23 mouse cellular contexts compared by ENCODE assay signal in the genomic region with DNA sequence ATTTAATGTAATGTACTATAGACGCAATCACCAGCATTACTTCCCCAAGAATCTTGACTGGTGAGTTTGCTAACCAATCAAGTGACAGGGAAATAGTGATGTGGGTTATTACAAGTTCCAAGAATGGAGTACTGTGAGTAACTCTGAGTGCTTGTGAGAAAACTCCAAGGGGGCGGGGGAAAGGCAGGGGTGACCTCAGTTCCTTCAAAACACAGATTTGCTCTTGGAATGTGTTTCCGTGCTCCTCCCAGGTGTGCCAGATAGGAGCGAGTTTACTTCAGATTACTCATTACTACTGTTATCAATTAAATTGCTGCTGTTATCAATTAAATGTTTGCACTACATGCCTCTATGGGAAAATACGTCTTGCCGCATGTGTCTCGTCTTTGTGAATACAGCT.
DNase-seq lines count a peak whose midpoint lies in the region; ATAC-seq and TF ChIP-seq lines count a peak whose summit lies in the region.
"Had no signal": no experiment of that assay in that cellular context is flagged by ENCODE, and none has a peak within 500 bp of the region (broad histone marks: within the 10 kb centered on the region; RNA-seq: fewer than 3 reads in every experiment).

No protein-coding gene starts in this region.

- H3K4me2 ChIP-seq in intestine, embryonic 15.5 days (replicated peaks) = no peak overlapping the region
- H3K4me2 ChIP-seq in intestine, embryonic 16.5 days (ENCODE audit: low read depth, low read length) = no peak overlapping the region
- H3K4me2 ChIP-seq in stomach, embryonic 15.5 days = no peak overlapping the region
- no peak overlapping the region for H3K4me2 ChIP-seq in stomach, postnatal 0 days (replicated peaks; ENCODE audit: low read depth)
- H3K4me2 ChIP-seq: embryonic facial prominence, embryonic 13.5 days; embryonic facial prominence, embryonic 15.5 days; forebrain, embryonic 12.5 days had no signal

- no peaks in the 10 kb centered on the region for H3K36me3 ChIP-seq in intestine, embryonic 15.5 days
- no peaks in the 10 kb centered on the region for H3K36me3 ChIP-seq in intestine, embryonic 16.5 days (ENCODE audit: control insufficient read depth, insufficient read depth, low read length)
- H3K36me3 ChIP-seq in stomach, embryonic 15.5 days = no peaks in the 10 kb centered on the region
- H3K36me3 ChIP-seq in stomach, postnatal 0 days (ENCODE audit: control insufficient read depth, insufficient read depth, low read length) = no peaks in the 10 kb centered on the region
- H3K36me3 ChIP-seq: embryonic facial prominence, embryonic 13.5 days; embryonic facial prominence, embryonic 15.5 days; forebrain, embryonic 10.5 days; forebrain, embryonic 12.5 days had no signal

- H3K9me3 ChIP-seq in intestine, embryonic 15.5 days = no peaks in the 10 kb centered on the region
- no peaks in the 10 kb centered on the region for H3K9me3 ChIP-seq in intestine, embryonic 16.5 days (ENCODE audit: control insufficient read depth, low read length)
- H3K9me3 ChIP-seq in stomach, embryonic 15.5 days = no peaks in the 10 kb centered on the region
- H3K9me3 ChIP-seq in stomach, postnatal 0 days (ENCODE audit: control insufficient read depth, low read length) = no peaks in the 10 kb centered on the region
- H3K9me3 ChIP-seq: embryonic facial prominence, embryonic 13.5 days; embryonic facial prominence, embryonic 15.5 days; forebrain, embryonic 10.5 days; forebrain, embryonic 12.5 days had no signal

- H3K4me3 ChIP-seq in intestine, embryonic 15.5 days (replicated peaks) = no peak overlapping the region
- H3K4me3 ChIP-seq in intestine, embryonic 16.5 days (ENCODE audit: low read length) = no peak overlapping the region
- H3K4me3 ChIP-seq in stomach, embryonic 15.5 days (replicated peaks) = no peak overlapping the region
- H3K4me3 ChIP-seq in stomach, postnatal 0 days (ENCODE audit: low read depth, low read length) = no peak overlapping the region
- H3K4me3 ChIP-seq: embryonic facial prominence, embryonic 13.5 days; embryonic facial prominence, embryonic 15.5 days; erythroblast, embryonic 14.5 days; forebrain, embryonic 10.5 days; forebrain, embryonic 12.5 days had no signal

- H3K9ac ChIP-seq in intestine, embryonic 15.5 days = no peak overlapping the region
- H3K9ac ChIP-seq in intestine, embryonic 16.5 days (ENCODE audit: low read depth, low read length) = no peak overlapping the region
- no peak overlapping the region for H3K9ac ChIP-seq in stomach, embryonic 15.5 days
- H3K9ac ChIP-seq in stomach, postnatal 0 days (ENCODE audit: low read length) = no peak overlapping the region
- H3K9ac ChIP-seq: embryonic facial prominence, embryonic 13.5 days; embryonic facial prominence, embryonic 15.5 days; forebrain, embryonic 12.5 days had no signal

- no peaks in the 10 kb centered on the region for H3K4me1 ChIP-seq in intestine, embryonic 15.5 days (replicated peaks)
- H3K4me1 ChIP-seq in intestine, embryonic 16.5 days (ENCODE audit: control insufficient read depth, insufficient read depth, low read length) = no peaks in the 10 kb centered on the region
- H3K4me1 ChIP-seq in stomach, embryonic 15.5 days = no peaks in the 10 kb centered on the region
- H3K4me1 ChIP-seq in stomach, postnatal 0 days (replicated peaks; ENCODE audit: control insufficient read depth, insufficient read depth) = no peaks in the 10 kb centered on the region
- H3K4me1 ChIP-seq: embryonic facial prominence, embryonic 13.5 days; embryonic facial prominence, embryonic 15.5 days; forebrain, embryonic 10.5 days; forebrain, embryonic 12.5 days had no signal

- ATAC-seq in intestine, embryonic 15.5 days = peak; percentile 58; the same call in 1 of the 2 replicates
- ATAC-seq in intestine, embryonic 16.5 days = peak; percentile 52
- peak; percentile 84 for ATAC-seq in stomach, embryonic 15.5 days (ENCODE audit: insufficient read depth, low FRiP score, low read depth)
- ATAC-seq in stomach, postnatal 0 days (ENCODE audit: low FRiP score, low TSS enrichment) = peak; percentile 95
- ATAC-seq: forebrain, embryonic 14.5 days had no signal

- DNase-seq in stomach, postnatal 0 days (ENCODE audit: low spot score) = peak; percentile 73
- DNase-seq in heart, postnatal 36 days = no peak
- no peak for DNase-seq in frontal cortex, postnatal 14 days (ENCODE audit: low spot score in 2 of 2)
- no peak for DNase-seq in lung, postnatal 4 days
- DNase-seq: adrenal gland, adult 2 months; adrenal gland, postnatal 10 days; adrenal gland, postnatal 25 days; cerebellum, adult 11 months; cerebellum, adult 18-20 months; cerebellum, adult 8-10 months; cerebellum, adult 9-11 months; cerebellum, postnatal 14 days; cerebellum, postnatal 36 days; embryo, embryonic 11 days had no signal

- WGBS in intestine, embryonic 15.5 days = 77% methylated on average over 7 of the region's 7 CpGs
- 63% methylated on average over 7 of the region's 7 CpGs for whole genome bisulfite sequencing in intestine, embryonic 16.5 days
- 70% methylated on average over 7 of the region's 7 CpGs for WGBS in stomach, embryonic 15.5 days
- WGBS in stomach, postnatal 0 days = 63% methylated on average over 7 of the region's 7 CpGs

- TF ChIP-seq EP300 in stomach, postnatal 0 days (optimal IDR thresholded peaks at IDR 0.05) = no peak

- intact Hi-C loops in heart, postnatal 36 days (cut with DNase I) = no loop called here

- no peak for TF ChIP-seq CTCF in stomach, postnatal 0 days (IDR thresholded peaks at IDR 0.05; ENCODE audit: low read depth)

- H3K27ac ChIP-seq in intestine, embryonic 15.5 days = no peak overlapping the region
- H3K27ac ChIP-seq in intestine, embryonic 16.5 days (ENCODE audit: low read length) = no peak overlapping the region
- no peak overlapping the region for H3K27ac ChIP-seq in stomach, embryonic 15.5 days
- no peak overlapping the region for H3K27ac ChIP-seq in stomach, postnatal 0 days (replicated peaks)
- H3K27ac ChIP-seq: embryonic facial prominence, embryonic 13.5 days; embryonic facial prominence, embryonic 15.5 days; forebrain, embryonic 10.5 days; forebrain, embryonic 12.5 days had no signal

- H3K27me3 ChIP-seq in intestine, embryonic 15.5 days (replicated peaks) = no peaks in the 10 kb centered on the region
- H3K27me3 ChIP-seq in intestine, embryonic 16.5 days (replicated peaks; ENCODE audit: control insufficient read depth, insufficient read depth, low read length) = no peaks in the 10 kb centered on the region
- H3K27me3 ChIP-seq in stomach, embryonic 15.5 days (replicated peaks) = no peaks in the 10 kb centered on the region
- no peaks in the 10 kb centered on the region for H3K27me3 ChIP-seq in stomach, postnatal 0 days (ENCODE audit: control insufficient read depth, insufficient read depth, low read length)
- H3K27me3 ChIP-seq: embryonic facial prominence, embryonic 13.5 days; embryonic facial prominence, embryonic 15.5 days; forebrain, embryonic 12.5 days had no signal
